ENCODE assay signal across 9 mouse cellular contexts in the genomic region with DNA sequence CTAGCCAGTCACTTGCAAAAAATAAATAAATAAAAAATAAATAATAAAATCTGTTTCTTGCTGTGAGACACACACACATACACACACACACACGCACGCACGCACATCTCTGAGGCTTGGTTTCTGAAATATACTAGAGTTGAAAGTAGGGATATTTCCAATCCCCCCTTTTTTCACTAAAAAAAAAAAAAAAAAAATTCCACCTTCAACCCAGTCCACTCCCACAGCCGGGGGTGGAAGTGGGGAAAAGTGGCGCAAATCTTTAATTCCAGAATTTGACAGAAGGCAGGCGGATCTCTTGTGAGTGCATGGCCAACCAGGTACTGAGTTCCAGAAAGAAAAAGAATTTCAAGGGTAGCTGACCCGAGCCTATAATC. TPM values are rescaled to one million over a fixed set of nuclear protein-coding genes. Genes with fewer than 3 reads are reported as not detected.
A peak's percentile ranks its signal among the peaks of the same experiment; 100 is the strongest.
DNase-seq lines count a peak whose midpoint lies in the region; TF ChIP-seq lines count a peak whose summit lies in the region.
"Had no signal": no experiment of that assay in that cellular context is flagged by ENCODE, and none has a peak within 500 bp of the region (broad histone marks: within the 10 kb centered on the region; RNA-seq: fewer than 3 reads in every experiment).

No protein-coding gene starts in this region.

- intact Hi-C loops in gastrocnemius, adult 2 months (cut with DNase I) = no loop called here

- H3K36me3 ChIP-seq in CH12.LX (replicated peaks in 1 of 2; ENCODE audit: control insufficient read depth in 1 of 2, insufficient read depth in 1 of 2, low read length in 1 of 2) = peaks cover 0 to 5% of the 10 kb centered on the region in 2 experiments
- H3K36me3 ChIP-seq in hindbrain, embryonic 10.5 days = peaks cover 8% of the 10 kb centered on the region; the same call in 1 of the 2 replicates
- no peaks in the 10 kb centered on the region for H3K36me3 ChIP-seq in macrophage (ENCODE audit: inconsistent target)

- peak overlapping the region; percentile 75 for H3K4me2 ChIP-seq in CH12.LX (ENCODE audit: insufficient read depth, low read depth, poor library complexity, severe bottlenecking)

- no peak overlapping the region for H3K27ac ChIP-seq in gastrocnemius, adult 2 months
- H3K27ac ChIP-seq in CH12.LX (ENCODE audit: insufficient read depth, low read depth) = no peak overlapping the region
- peak overlapping the region; percentile 99; the same call in 1 of the 2 replicates for H3K27ac ChIP-seq in hindbrain, embryonic 10.5 days
- no peak overlapping the region for H3K27ac ChIP-seq in macrophage

- H3K27me3 ChIP-seq in CH12.LX (replicated peaks) = no peaks in the 10 kb centered on the region
- peaks cover 18% of the 10 kb centered on the region for H3K27me3 ChIP-seq in hindbrain, embryonic 10.5 days (ENCODE audit: insufficient read depth, poor library complexity, severe bottlenecking)

- dilution Hi-C loops in CH12.LX (cut with MboI; ENCODE audit: extremely low pct_ligation_motif_present, extremely low pct_unique_long_range_greater_than_20kb, low sequenced_read_pairs) = no loop called here

- no peaks in the 10 kb centered on the region for H3K9me3 ChIP-seq in CH12.LX (replicated peaks; ENCODE audit: low read length)
- no peaks in the 10 kb centered on the region for H3K9me3 ChIP-seq in hindbrain, embryonic 10.5 days

- H3K9ac ChIP-seq in CH12.LX (ENCODE audit: insufficient read depth, low read depth) = peak overlapping the region; percentile 92

- H3K79me2 ChIP-seq in CH12.LX (replicated peaks; ENCODE audit: control insufficient read depth, extremely low read depth, insufficient read depth, poor library complexity, severe bottlenecking) (no peaks in the 10 kb centered on the region), macrophage (ENCODE audit: inconsistent target) (no peaks in the 10 kb centered on the region)

- no peak for TF ChIP-seq RAD21 in CH12.LX (IDR thresholded peaks at IDR 0.05; ENCODE audit: low read depth, low read length)

- TF ChIP-seq CTCF in gastrocnemius, adult 2 months (IDR thresholded peaks at IDR 0.05) = no peak
- no peak for TF ChIP-seq CTCF in CH12.LX (conservative IDR thresholded peaks at IDR 0.05 in 1 of 2, IDR thresholded peaks at IDR 0.05 in 1 of 2; ENCODE audit: low read depth in 2 of 2, low read length in 2 of 2)

- DNase-seq in gastrocnemius, adult 2 months = no peak
- no peak for DNase-seq in gastrocnemius, postnatal 25 days
- DNase-seq in CH12.LX (ENCODE audit: extremely low read depth) = no peak
- no peak for DNase-seq in hindbrain, embryonic 10.5 days (ENCODE audit: low spot score)
- no peak for DNase-seq in layer of hippocampus, adult 9-10 months (ENCODE audit: low spot score)
- no peak for DNase-seq in adipocyte (ENCODE audit: low spot score)
- no peak for DNase-seq in left cerebral cortex, adult 11 months (ENCODE audit: low spot score)

- no peak for TF ChIP-seq POLR2A in CH12.LX (IDR thresholded peaks at IDR 0.05; ENCODE audit: low read depth, low read length)

- peak overlapping the region; percentile 81 for H3K4me3 ChIP-seq in gastrocnemius, adult 2 months
- H3K4me3 ChIP-seq in CH12.LX (replicated peaks in 1 of 3; ENCODE audit: low read depth in 2 of 3, low read length in 2 of 3, poor library complexity in 1 of 3) (peak overlapping the region in 1 of 3 experiments; percentile 69), macrophage (ENCODE audit: inconsistent target) (peak overlapping the region; percentile 43; the same call in 1 of the 2 replicates)
- H3K4me3 ChIP-seq in hindbrain, embryonic 10.5 days = peak overlapping the region; percentile 83

- in situ Hi-C loops in CH12.LX (cut with MboI; ENCODE audit: low pct_ligation_motif_present, low pct_unique_long_range_greater_than_20kb, low sequenced_read_pairs) = loop anchor here (5.0 to 10.0 kb wide), 2 partner anchors 80 to 133 kb away; no protein-coding TSS in a partner anchor

- TF ChIP-seq EP300 in CH12.LX (IDR thresholded peaks at IDR 0.05; ENCODE audit: low read length) = no peak

- WGBS in hindbrain, embryonic 10.5 days = 41% methylated on average over 7 of the region's 7 CpGs
- WGBS in macrophage (ENCODE audit: missing documents) = 43% methylated on average over 7 of the region's 7 CpGs

- H3K4me1 ChIP-seq in CH12.LX (ENCODE audit: control insufficient read depth in 1 of 2, insufficient read depth in 2 of 2) = peaks cover 0 to 14% of the 10 kb centered on the region in 2 experiments; a peak in 2 of 4 replicates
- peaks cover 12% of the 10 kb centered on the region for H3K4me1 ChIP-seq in hindbrain, embryonic 10.5 days (replicated peaks)

TF ChIP-seq in CH12.LX, 34 proteins besides CTCF, POLR2A, EP300 and RAD21:
- no peak for TF ChIP-seq SMC3 (IDR thresholded peaks at IDR 0.05; ENCODE audit: low read depth, low read length)
- TF ChIP-seq ZNF384 (IDR thresholded peaks at IDR 0.05; ENCODE audit: low read depth, low read length) = peak; percentile 67

RNA-seq across cellular contexts. Expression of a gene that starts 37.2 kb away (rescaled TPM):
- total RNA-seq in gastrocnemius, adult 2 months (2021) = not detected
- total RNA-seq in gastrocnemius, postnatal 25 days (2021) = not detected
- total RNA-seq in CH12.LX (2012; rRNA removed) = 0.13 TPM in 1 of 2 replicates, not detected in the other
- not detected in 2 replicates for total RNA-seq in CH12.LX (2014; rRNA removed)
- polyA plus RNA-seq in CH12.LX (2012; ENCODE audit: insufficient read length, low read depth) = not detected in 2 replicates
- polyA plus RNA-seq in hindbrain, embryonic 10.5 days (2016; fragmentation: Nextera tagmentation; extraction: Ambion mirVana) = 0.25 TPM in 1 of 2 replicates, not detected in the other
- not detected for total RNA-seq in macrophage (2018; cell fraction: chromatin; rRNA removed)
- total RNA-seq in macrophage (2018; cell fraction: cytosol; rRNA removed) = not detected
- total RNA-seq in macrophage (2018; cell fraction: nucleus; rRNA removed) = not detected
- polyA plus RNA-seq in macrophage (2018) = not detected in 3 replicates
- total RNA-seq: gastrocnemius, postnatal 4 days had no signal
